Mouse (Mus musculus) liver, embryonic 11.5 days (tissue): Measurements from ENCODE around the gene Sh2d4b. TPM values are rescaled to one million over a fixed set of nuclear protein-coding genes. Genes with fewer than 3 reads are reported as not detected.

Experiments
- ATAC-seq: fragments of 200-750 bp; cut with Nextera tagmentation; replicated peaks from 2 replicates; pipeline ENCODE4 v1.8.0; 2017; ENCODE audit warnings: moderate number of reproducible peaks, mild to moderate bottlenecking, moderate TSS enrichment, moderate library complexity; ENCODE audit not compliant: low FRiP score
- DNase-seq: peaks from one replicate; pipeline ENCODE4 v3.0.0-alpha.2; 2017; ENCODE audit warnings: low spot score
- H3K27ac ChIP-seq: fragments of 300-500 bp; sonication (generic); 2 replicates; pipeline ENCODE4 v1.5.1; 2014; ENCODE audit warnings: mild to moderate bottlenecking, low read depth, low read length, control low read depth
- H3K27me3 ChIP-seq: fragments of 300-500 bp; sonication (generic); replicated peaks from 2 replicates; pipeline ENCODE4 v1.6.1; 2014; ENCODE audit warnings: low read length, mixed read lengths; ENCODE audit not compliant: control insufficient read depth, insufficient read depth
- H3K36me3 ChIP-seq: fragments of 300-500 bp; sonication (generic); 2 replicates; pipeline ENCODE4 v1.6.1; 2014; ENCODE audit warnings: mild to moderate bottlenecking, low read length, moderate library complexity, mixed read lengths; ENCODE audit not compliant: control insufficient read depth, insufficient read depth
- H3K4me1 ChIP-seq: fragments of 300-500 bp; sonication (generic); replicated peaks from 2 replicates; pipeline ENCODE4 v1.6.1; 2014; ENCODE audit warnings: low read length, mixed read lengths; ENCODE audit not compliant: control insufficient read depth, insufficient read depth
- H3K4me2 ChIP-seq: fragments of 300-500 bp; sonication (generic); 2 replicates; pipeline ENCODE4 v1.6.1; 2014; ENCODE audit warnings: mild to moderate bottlenecking, control low read depth, moderate library complexity
- H3K4me3 ChIP-seq: fragments of 300-500 bp; sonication (generic); 2 replicates; pipeline ENCODE4 v1.5.1; 2014; ENCODE audit warnings: low read depth, low read length, control low read depth
- H3K9ac ChIP-seq: fragments of 300-500 bp; sonication (generic); 2 replicates; pipeline ENCODE4 v1.6.1; 2014; ENCODE audit warnings: low read depth, low read length, control low read depth
- H3K9me3 ChIP-seq: fragments of 300-500 bp; sonication (generic); 2 replicates; pipeline ENCODE4 v1.6.1; 2016; ENCODE audit warnings: low read length, inconsistent platforms, mixed read lengths; ENCODE audit not compliant: control insufficient read depth
- WGBS: fragments of 180-500 bp; shearing (Covaris S2); extraction: QIAGEN DNeasy Blood & Tissue Kit; methylation state at CpG from one replicate; pipeline ENCODE4 v1.1.7; 2014; 5-methylcytosine and 5-hydroxymethylcytosine counted together
- polyA plus RNA-seq: library from polyadenylated mRNA; unstranded; fragments of >200 nt; fragmentation: Nextera tagmentation; extraction: Ambion mirVana; gene quantifications from 2 replicates; pipeline ENCODE4 v1.2.1, GENCODE M21; 2014

Gene Sh2d4b
- polyA plus RNA-seq, 1 experiment from 2014 or later = 0.43 TPM

DNA sequence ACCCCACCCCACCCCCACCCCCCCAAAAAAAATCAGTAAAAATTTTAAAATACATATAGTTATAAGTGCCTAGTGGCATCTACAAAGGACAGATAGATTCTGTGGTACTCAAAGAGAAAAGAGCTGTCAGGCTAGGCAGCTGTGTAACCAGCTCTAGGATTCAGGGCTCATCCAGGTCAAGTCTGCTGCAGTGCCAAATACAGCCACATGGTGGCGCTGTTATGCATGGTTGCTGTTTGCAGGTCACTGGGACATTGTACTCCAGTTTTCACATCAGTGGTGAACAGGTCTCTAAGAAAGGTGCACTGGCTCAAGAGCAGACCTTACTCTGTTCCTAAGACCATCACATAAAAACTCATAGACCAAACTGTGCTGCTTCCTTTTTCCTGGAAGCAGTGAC lies 24.6 kb upstream of the Sh2d4b start:
- H3K27ac ChIP-seq = no peak overlapping the region
- no peak overlapping the region for H3K4me2 ChIP-seq
- DNase-seq (peak; percentile 77), ATAC-seq (peak; percentile 56)
- H3K4me3 ChIP-seq = no peak overlapping the region
- no peak overlapping the region for H3K9ac ChIP-seq
- H3K27me3 ChIP-seq = no peaks in the 10 kb centered on the region
- H3K36me3 ChIP-seq = peaks cover 15% of the 10 kb centered on the region
- peaks cover 16% of the 10 kb centered on the region for H3K4me1 ChIP-seq
- WGBS = 0% methylated on average over 1 of the region's 1 CpGs
- H3K9me3 ChIP-seq = no peaks in the 10 kb centered on the region

DNA sequence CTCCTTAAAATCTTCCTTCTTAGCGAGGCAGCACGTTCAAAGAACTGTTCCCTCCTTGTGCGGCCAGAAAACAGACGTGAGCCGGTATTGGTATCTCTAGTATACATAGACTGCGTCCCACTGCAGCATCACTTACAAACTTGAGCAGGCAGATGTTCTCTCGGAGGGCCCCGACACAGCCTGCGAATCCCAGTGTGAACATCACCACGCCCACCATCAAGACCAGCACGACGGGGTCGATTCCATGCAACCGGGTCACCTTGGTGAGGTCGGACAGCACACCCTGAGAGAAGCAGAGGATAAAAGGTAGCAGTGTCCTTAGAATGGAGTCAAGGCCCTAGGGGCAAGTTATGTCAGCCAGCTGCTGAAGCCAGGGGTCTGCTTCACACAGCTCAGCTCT lies 23.6 kb upstream of the Sh2d4b start:
- H3K4me3 ChIP-seq = no peak overlapping the region
- no peaks in the 10 kb centered on the region for H3K27me3 ChIP-seq
- DNase-seq = no peak

DNA sequence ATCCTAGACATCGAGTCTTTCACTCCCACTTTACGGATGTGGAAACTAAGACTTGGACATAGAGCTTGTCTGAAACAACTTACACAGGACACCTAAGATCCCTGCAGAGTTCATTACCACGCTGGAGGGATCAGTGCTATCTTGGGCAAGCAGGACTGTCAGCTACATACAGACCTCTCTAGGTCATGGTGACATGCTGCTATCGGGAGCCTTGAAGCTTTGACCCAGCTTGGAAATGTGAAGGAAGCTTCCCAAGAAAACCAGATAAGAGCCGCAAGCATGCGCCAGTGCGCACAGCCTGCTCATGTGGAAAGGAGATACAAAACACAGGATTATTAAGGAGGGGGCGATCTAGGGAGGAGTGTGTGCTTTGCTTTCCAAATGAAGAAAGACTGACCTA lies 22.8 kb upstream of the Sh2d4b start:
- WGBS = 63% methylated on average over 8 of the region's 8 CpGs
- Histone ChIP-seq H3K4me1 (peaks cover 16% of the 10 kb centered on the region), H3K9ac (no peak overlapping the region), H3K4me2 (no peak overlapping the region), H3K27ac (no peak overlapping the region), H3K4me3 (no peak overlapping the region), H3K9me3 (no peaks in the 10 kb centered on the region), H3K36me3 (peaks cover 16% of the 10 kb centered on the region), H3K27me3 (no peaks in the 10 kb centered on the region)
- DNase-seq = no peak
- ATAC-seq = no peak

More for the DNA sequence above, 23.6 kb upstream of the Sh2d4b start:
- Histone ChIP-seq H3K4me1 (peaks cover 16% of the 10 kb centered on the region), H3K9ac (no peak overlapping the region), H3K27ac (no peak overlapping the region), H3K36me3 (peaks cover 15% of the 10 kb centered on the region), H3K4me2 (no peak overlapping the region), H3K9me3 (no peaks in the 10 kb centered on the region)
- 92% methylated on average over 15 of the region's 15 CpGs for WGBS
- no peak for ATAC-seq

DNA sequence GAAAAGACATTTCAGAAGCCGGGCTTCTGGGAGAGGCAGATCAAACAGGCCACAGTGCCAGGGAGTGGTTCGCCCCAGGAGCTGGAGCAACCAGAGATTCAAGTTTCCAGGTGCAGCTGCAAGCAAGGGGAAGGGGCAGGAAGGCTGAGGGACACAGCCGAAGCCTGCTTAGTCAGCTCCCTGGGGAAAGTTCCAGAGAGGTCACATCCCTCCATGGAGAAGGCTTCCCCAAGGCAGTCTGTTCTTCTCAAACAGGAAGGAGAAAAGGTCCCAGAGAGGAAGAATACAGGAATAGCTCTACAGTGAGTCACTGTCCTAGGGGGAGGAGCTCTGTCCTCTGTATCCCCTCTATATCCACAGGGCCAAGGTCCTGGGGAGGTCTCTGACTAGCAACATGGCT lies 21.6 kb upstream of the Sh2d4b start:
- ATAC-seq = peak; percentile 26
- Histone ChIP-seq H3K36me3 (peaks cover 21% of the 10 kb centered on the region), H3K4me1 (peaks cover 10% of the 10 kb centered on the region), H3K27me3 (no peaks in the 10 kb centered on the region), H3K4me2 (no peak overlapping the region), H3K9me3 (no peaks in the 10 kb centered on the region), H3K27ac (no peak overlapping the region), H3K9ac (no peak overlapping the region), H3K4me3 (no peak overlapping the region)
- WGBS = 83% methylated on average over 3 of the region's 3 CpGs
- no peak for DNase-seq

DNA sequence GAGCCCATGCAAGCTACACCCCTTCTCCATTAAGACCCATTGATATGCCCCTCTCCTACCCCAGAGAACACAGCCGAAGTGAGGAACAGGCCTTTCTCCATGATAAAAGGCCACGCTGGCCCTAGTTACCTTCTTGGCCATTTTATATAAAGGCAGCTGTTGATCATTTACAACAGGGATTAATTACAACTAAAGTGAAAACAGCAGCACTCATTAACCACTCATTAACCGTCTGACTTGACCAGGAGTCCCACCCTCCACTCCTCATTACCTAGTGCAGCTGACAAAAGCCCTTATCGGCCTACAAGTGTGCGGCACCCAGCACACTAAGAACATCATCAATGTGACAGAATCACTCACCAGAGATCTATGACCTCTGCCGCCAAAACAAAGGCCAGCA lies 20.6 kb upstream of the Sh2d4b start:
- no peaks in the 10 kb centered on the region for H3K9me3 ChIP-seq
- H3K27ac ChIP-seq = no peak overlapping the region
- ATAC-seq (no peak), DNase-seq (no peak)
- H3K4me1 ChIP-seq = peaks cover 8% of the 10 kb centered on the region
- no peak overlapping the region for H3K4me3 ChIP-seq
- no peaks in the 10 kb centered on the region for H3K27me3 ChIP-seq
- H3K36me3 ChIP-seq = peaks cover 30% of the 10 kb centered on the region
- H3K4me2 ChIP-seq = no peak overlapping the region
- no peak overlapping the region for H3K9ac ChIP-seq
- WGBS = 84% methylated on average over 6 of the region's 6 CpGs

DNA sequence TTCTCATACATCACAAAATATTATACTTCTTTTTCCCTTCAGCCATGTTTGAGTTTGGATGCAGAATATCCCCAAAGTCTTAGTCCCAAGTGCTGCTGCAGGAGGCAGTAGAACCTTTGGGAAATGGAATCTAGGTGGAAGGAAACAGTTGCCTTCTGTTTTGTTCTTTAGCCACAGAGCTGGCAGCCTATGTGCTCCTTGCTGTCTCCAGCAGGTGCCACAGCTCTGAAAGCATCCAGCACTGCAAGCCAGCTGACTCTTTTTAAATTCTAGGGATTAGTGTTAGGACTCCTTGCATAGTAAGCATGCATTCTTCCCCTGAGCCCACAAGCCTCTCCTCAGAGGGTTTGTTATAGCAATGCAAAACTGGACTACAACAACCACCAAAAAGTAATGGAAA lies 18.5 kb upstream of the Sh2d4b start:
- Histone ChIP-seq H3K27ac (no peak overlapping the region), H3K9me3 (no peaks in the 10 kb centered on the region), H3K4me3 (no peak overlapping the region), H3K4me2 (no peak overlapping the region), H3K4me1 (peaks cover 4% of the 10 kb centered on the region), H3K9ac (no peak overlapping the region), H3K27me3 (no peaks in the 10 kb centered on the region), H3K36me3 (peaks cover 37% of the 10 kb centered on the region)
- DNase-seq (no peak), ATAC-seq (no peak)

DNA sequence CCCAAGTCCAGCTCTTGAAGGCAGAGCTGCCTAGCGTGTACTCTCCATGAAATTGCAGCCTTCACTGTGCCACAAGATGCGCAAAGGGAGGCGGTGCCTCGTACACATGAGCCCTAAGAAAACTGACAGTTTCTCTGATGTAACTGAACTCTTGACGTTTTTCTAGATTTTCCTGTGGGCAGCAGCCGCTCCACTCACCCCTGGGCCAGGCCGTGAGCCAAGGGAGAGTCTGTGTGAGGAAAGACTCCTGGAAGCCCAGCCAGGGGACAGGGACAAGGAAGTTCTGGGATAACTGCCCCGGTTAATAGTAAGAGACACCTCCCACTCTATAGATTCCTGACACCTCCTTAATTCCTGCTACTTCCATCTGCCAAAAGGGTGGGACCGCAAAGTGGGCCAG lies 15.7 kb upstream of the Sh2d4b start:
- Histone ChIP-seq H3K4me1 (peaks cover 4% of the 10 kb centered on the region), H3K4me2 (no peak overlapping the region), H3K9me3 (no peaks in the 10 kb centered on the region), H3K36me3 (peaks cover 34% of the 10 kb centered on the region), H3K27ac (no peak overlapping the region), H3K9ac (no peak overlapping the region), H3K27me3 (no peaks in the 10 kb centered on the region), H3K4me3 (no peak overlapping the region)
- DNase-seq (no peak), ATAC-seq (no peak)
- 90% methylated on average over 9 of the region's 9 CpGs for WGBS

DNA sequence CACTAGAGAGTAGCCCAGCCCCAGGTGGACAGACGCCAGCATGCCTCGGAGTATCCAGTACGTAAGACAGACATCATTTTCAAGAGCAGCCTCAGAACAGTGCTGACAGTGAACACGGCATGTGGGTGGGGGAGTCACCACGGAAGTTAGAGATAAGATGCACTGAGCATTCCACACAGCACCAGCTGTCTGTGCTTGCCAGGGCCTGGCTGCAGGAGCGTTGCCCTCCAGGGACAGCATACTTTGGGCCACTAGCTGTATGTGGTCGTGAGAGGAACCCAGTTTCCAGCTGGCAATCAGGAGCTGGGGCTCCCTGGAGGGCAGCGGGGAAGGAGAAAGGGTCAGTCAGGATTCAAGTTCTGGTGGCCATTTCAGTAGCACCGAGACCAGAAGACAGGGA lies 13.7 kb upstream of the Sh2d4b start:
- Histone ChIP-seq H3K4me1 (peaks cover 4% of the 10 kb centered on the region), H3K27ac (no peak overlapping the region), H3K4me3 (no peak overlapping the region), H3K36me3 (peaks cover 26% of the 10 kb centered on the region; the same call in 1 of the 2 replicates), H3K9ac (no peak overlapping the region), H3K9me3 (no peaks in the 10 kb centered on the region), H3K4me2 (no peak overlapping the region), H3K27me3 (no peaks in the 10 kb centered on the region)
- 56% methylated on average over 9 of the region's 9 CpGs for WGBS
- DNase-seq (no peak), ATAC-seq (peak; percentile 29; the same call in 1 of the 2 replicates)

DNA sequence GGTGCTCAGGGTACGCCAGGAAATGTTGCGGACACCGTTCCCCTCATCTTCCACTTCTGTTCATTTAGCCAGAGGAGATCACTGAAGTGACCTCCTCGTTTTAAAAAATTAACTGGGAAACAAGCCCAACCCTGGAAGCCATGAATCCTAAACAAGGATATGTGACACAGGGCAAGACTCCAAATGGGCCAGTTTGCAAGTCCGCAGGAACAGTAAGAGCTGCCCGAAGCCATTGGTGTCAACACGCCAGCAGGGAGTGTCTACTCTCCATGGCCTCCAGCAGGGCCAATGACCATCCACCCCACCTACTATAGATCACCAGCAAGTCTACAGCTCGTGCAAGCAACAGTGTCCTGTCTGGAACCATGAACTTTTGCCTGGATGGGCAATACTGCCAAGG lies 12.7 kb upstream of the Sh2d4b start:
- no peak for ATAC-seq
- Histone ChIP-seq H3K27ac (no peak overlapping the region), H3K36me3 (peaks cover 24% of the 10 kb centered on the region; the same call in 1 of the 2 replicates), H3K4me2 (no peak overlapping the region), H3K27me3 (no peaks in the 10 kb centered on the region), H3K9me3 (no peaks in the 10 kb centered on the region), H3K9ac (no peak overlapping the region), H3K4me1 (peaks cover 4% of the 10 kb centered on the region), H3K4me3 (no peak overlapping the region)
- no peak for DNase-seq
- 90% methylated on average over 8 of the region's 8 CpGs for WGBS
